Mouse (Mus musculus) neural tube, embryonic 14.5 days (tissue): ENCODE results near the gene Scel. TPM values are rescaled to one million over a fixed set of nuclear protein-coding genes. Genes with fewer than 3 reads are reported as not detected.
A peak's percentile ranks its signal among the peaks of the same experiment; 100 is the strongest.

ENCODE experiments used
- ATAC-seq: fragments of 200-750 bp; cut with Nextera tagmentation; 2 replicates; pipeline ENCODE4 v1.8.0; 2017; ENCODE audit warnings: low read depth, mild to moderate bottlenecking, moderate TSS enrichment, moderate library complexity
- H3K27ac ChIP-seq: fragments of 300-500 bp; sonication (generic); 2 replicates; pipeline ENCODE4 v1.5.1; 2014; ENCODE audit warnings: low read depth, mild to moderate bottlenecking, control low read depth, low read length, moderate library complexity, mixed read lengths
- H3K27me3 ChIP-seq: fragments of 300-500 bp; sonication (generic); 2 replicates; pipeline ENCODE4 v1.6.1; 2014; ENCODE audit warnings: low read length; ENCODE audit not compliant: control insufficient read depth, insufficient read depth
- H3K36me3 ChIP-seq: fragments of 300-500 bp; sonication (generic); 2 replicates; pipeline ENCODE4 v1.6.1; 2014; ENCODE audit warnings: low read length, mixed read lengths; ENCODE audit not compliant: control insufficient read depth, insufficient read depth
- H3K4me1 ChIP-seq: fragments of 300-500 bp; sonication (generic); 2 replicates; pipeline ENCODE4 v1.6.1; 2014; ENCODE audit warnings: low read length; ENCODE audit not compliant: control insufficient read depth, insufficient read depth
- H3K4me2 ChIP-seq: fragments of 300-500 bp; sonication (generic); 2 replicates; pipeline ENCODE4 v1.6.1; 2014; ENCODE audit warnings: mild to moderate bottlenecking, low read depth, low read length, control low read depth
- H3K4me3 ChIP-seq: fragments of 300-500 bp; sonication (generic); 2 replicates; pipeline ENCODE4 v1.5.1; 2014; ENCODE audit warnings: low read depth, low read length, control low read depth, mixed read lengths
- H3K9ac ChIP-seq: fragments of 300-500 bp; sonication (generic); replicated peaks from 2 replicates; pipeline ENCODE4 v1.6.1; 2014; ENCODE audit warnings: low read depth, mild to moderate bottlenecking, control low read depth, low read length, mixed read lengths
- H3K9me3 ChIP-seq: fragments of 300-500 bp; sonication (generic); 2 replicates; pipeline ENCODE4 v1.6.1; 2016; ENCODE audit warnings: low read length; ENCODE audit not compliant: control insufficient read depth
- WGBS: fragments of 180-500 bp; shearing (Covaris S2); extraction: QIAGEN DNeasy Blood & Tissue Kit; methylation state at CpG from one replicate; pipeline ENCODE4 v1.1.7; 2014; 5-methylcytosine and 5-hydroxymethylcytosine counted together
- polyA plus RNA-seq: library from polyadenylated mRNA; unstranded; fragments of >200 nt; fragmentation: Nextera tagmentation; extraction: Ambion mirVana; gene quantifications from 2 replicates; pipeline ENCODE4 v1.2.1, GENCODE M21; 2014

Scel gene
- polyA plus RNA-seq, 1 experiment from 2014 or later, result 0.13 TPM

DNA sequence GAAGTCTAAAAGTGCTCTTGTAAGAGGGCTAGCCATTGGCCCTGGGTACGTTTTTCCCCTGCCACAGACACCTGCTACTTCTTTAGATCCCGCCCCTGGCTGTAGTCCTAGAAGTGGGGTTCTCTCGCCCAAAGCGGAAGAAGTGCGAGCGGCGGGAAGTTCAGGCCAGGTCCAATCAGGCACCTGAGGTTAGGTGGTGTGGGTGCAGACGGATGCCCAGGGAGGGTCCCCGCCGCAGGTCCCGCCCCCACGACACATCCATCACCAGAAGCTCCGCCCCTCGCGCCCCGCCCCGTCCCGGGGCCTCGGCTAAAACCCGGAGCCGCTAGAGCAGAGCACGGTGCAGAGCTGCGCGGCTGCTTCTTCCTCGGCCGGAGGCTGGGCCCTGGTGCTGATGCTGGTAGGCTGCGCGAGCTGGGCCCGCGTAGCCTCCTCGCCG, 136.8 kb downstream of the Scel start, which contains the start of gene Slain1:
Gene Slain1, plus strand, starts transcription at position 333 of the 439 bp plus-strand sequence.
- peak within 1 kb of the TSS; percentile 94 for H3K4me3 ChIP-seq
- peaks cover 28% of the 10 kb centered on the region for H3K4me1 ChIP-seq
- peak within 1 kb of the TSS; percentile 99 for H3K9ac ChIP-seq
- H3K36me3 ChIP-seq, result no peaks in the 10 kb centered on the region
- peak; percentile 96 for ATAC-seq
- peak within 1 kb of the TSS; percentile 73 for H3K4me2 ChIP-seq
- peak within 1 kb of the TSS; percentile 97 for H3K27ac ChIP-seq
- 1% methylated on average over 32 of the region's 32 CpGs for WGBS
- peaks cover 3% of the 10 kb centered on the region; the same call in 1 of the 2 replicates for H3K27me3 ChIP-seq
- H3K9me3 ChIP-seq, result no peaks in the 10 kb centered on the region

DNA sequence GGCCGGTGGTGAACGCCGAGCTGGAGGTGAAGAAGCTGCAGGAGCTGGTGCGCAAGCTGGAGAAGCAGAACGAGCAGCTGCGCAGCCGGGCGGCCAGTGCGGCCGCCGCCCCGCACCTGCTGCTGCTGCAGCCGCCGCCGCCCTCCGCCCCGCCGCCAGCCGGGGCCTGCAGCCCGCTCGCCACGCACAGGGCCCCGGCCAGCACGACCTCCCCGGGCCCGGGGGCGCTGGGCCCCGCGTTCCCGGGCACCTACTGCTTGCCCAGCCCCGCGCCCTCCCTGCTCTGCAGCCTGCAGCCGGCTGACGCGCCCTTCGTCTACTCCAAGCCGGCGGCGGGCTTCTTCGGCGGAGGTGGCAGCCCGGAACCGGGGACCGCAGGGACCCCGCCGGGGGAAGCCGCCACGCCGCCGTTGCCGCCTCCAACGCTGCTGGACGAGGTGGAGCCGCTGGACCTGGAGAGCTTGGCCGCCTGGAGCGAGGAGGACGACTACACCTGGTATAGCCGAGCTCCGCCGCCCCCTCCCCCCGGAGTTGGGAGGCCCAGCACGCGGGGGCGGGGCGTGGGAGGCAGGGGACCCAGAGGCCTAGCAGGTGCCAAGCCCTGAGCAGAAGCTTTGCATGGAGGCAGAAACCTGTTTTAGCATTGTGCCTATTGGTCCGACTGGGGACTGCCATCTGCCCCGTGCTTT, 137.4 kb downstream of the Scel start:
- Histone ChIP-seq H3K27me3 (peaks cover 3% of the 10 kb centered on the region; the same call in 1 of the 2 replicates), H3K36me3 (no peaks in the 10 kb centered on the region), H3K9me3 (no peaks in the 10 kb centered on the region), H3K4me1 (peaks cover 28% of the 10 kb centered on the region), H3K4me3 (peak overlapping the region; percentile 94), H3K27ac (peak overlapping the region; percentile 97), H3K4me2 (peak overlapping the region; percentile 73), H3K9ac (peak overlapping the region; percentile 99)
- peak; percentile 78 for ATAC-seq
- 0% methylated on average over 46 of the region's 67 CpGs for WGBS

DNA sequence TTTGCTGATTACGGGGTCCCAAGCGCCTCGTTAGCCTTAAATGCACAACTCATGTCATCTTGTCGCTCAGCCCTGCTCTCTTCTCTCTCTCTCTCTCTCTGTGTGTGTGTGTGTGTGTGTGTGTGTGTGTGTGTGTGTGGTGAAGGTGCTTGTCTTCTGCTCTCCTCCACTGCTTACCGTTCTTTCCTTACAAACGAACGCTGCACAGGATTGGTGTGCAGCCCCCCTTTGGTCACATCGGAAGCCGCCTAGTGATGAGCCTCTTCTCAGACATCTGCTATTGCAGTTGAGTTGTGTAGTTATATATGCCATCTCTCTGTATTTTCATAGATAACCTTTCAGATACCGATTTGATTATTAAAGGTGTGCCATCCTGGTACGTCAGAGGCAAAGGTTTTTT, 138.0 kb downstream of the Scel start:
- ATAC-seq, result peak; percentile 50
- Histone ChIP-seq H3K4me3 (peak overlapping the region; percentile 94), H3K4me1 (peaks cover 28% of the 10 kb centered on the region), H3K27me3 (peaks cover 3% of the 10 kb centered on the region; the same call in 1 of the 2 replicates), H3K9me3 (no peaks in the 10 kb centered on the region), H3K27ac (peak overlapping the region; percentile 97), H3K36me3 (no peaks in the 10 kb centered on the region), H3K4me2 (peak overlapping the region; percentile 73), H3K9ac (peak overlapping the region; percentile 99)
- WGBS, result 3% methylated on average over 11 of the region's 11 CpGs

DNA sequence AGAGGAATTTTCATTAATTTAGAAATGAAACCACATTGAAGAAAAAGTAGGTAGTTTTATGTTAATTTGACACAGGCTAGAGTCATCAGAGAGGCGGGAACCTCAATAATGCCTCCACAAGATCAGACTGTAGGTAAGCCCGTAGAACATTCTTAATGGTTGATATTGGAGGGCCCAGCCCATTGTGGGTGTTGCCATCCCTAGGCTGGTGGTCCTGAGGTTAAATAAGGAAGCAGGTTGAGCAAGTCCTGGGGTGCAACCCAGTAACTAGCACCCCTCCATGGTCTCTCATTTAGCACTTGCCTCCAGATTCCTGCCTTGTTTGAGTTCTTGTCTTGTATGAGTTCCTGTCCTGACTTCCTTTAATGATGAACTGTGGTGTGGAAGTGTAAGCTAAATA, 138.4 kb downstream of the Scel start:
- H3K4me3 ChIP-seq, result peak overlapping the region; percentile 94
- peaks cover 28% of the 10 kb centered on the region for H3K4me1 ChIP-seq
- no peaks in the 10 kb centered on the region for H3K36me3 ChIP-seq
- no peak overlapping the region for H3K27ac ChIP-seq
- H3K9me3 ChIP-seq, result no peaks in the 10 kb centered on the region
- peaks cover 3% of the 10 kb centered on the region; the same call in 1 of the 2 replicates for H3K27me3 ChIP-seq
- peak overlapping the region; percentile 73 for H3K4me2 ChIP-seq
- 55% methylated on average over 2 of the region's 2 CpGs for WGBS
- ATAC-seq, result no peak
- H3K9ac ChIP-seq, result peak overlapping the region; percentile 99

DNA sequence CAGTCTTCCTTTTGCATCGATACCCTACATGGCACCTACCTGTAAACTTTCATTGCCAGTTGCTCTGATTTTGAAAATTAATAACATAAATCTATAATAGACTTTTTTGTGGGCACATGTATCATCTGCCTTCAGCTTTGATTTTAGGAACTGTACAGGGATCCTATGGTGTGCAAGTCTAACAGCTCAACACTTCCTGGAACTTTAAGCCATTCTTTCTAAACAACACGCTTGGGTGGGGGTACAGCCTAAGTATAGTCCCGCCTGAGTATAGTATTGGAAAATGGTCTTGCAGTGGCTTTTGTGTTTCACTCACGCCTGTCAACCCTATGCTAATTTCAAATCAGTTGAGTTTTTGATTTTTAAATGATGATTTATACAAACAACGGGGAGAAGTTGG, 139.4 kb downstream of the Scel start:
- Histone ChIP-seq H3K9ac (no peak overlapping the region), H3K36me3 (no peaks in the 10 kb centered on the region), H3K4me1 (peaks cover 28% of the 10 kb centered on the region), H3K27ac (no peak overlapping the region), H3K9me3 (no peaks in the 10 kb centered on the region), H3K27me3 (peaks cover 3% of the 10 kb centered on the region; the same call in 1 of the 2 replicates), H3K4me2 (peak overlapping the region; percentile 73), H3K4me3 (peak overlapping the region; percentile 94)
- no peak for ATAC-seq
- WGBS, result 84% methylated on average over 5 of the region's 5 CpGs

DNA sequence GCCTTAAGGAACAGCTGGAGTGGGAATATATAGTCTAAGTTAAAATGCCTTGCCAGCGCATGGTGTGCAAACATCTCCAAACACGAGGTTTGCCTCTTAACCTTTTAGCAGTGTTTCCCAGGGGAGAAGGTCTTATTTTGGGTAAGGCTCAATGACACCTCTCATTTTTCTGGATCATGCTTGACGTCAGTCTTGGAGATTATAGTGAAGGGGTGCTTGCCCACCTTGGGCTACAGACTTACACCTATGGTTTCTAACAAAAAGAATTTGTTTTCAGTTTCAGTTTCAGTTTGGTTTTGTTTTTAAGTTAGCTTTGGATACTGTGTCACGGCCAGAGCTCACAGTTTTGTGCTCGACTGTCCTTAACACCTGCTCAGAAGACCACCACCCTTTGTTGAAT, 140.7 kb downstream of the Scel start:
- H3K4me1 ChIP-seq, result peaks cover 26% of the 10 kb centered on the region
- 64% methylated on average over 5 of the region's 5 CpGs for WGBS
- ATAC-seq, result no peak

DNA sequence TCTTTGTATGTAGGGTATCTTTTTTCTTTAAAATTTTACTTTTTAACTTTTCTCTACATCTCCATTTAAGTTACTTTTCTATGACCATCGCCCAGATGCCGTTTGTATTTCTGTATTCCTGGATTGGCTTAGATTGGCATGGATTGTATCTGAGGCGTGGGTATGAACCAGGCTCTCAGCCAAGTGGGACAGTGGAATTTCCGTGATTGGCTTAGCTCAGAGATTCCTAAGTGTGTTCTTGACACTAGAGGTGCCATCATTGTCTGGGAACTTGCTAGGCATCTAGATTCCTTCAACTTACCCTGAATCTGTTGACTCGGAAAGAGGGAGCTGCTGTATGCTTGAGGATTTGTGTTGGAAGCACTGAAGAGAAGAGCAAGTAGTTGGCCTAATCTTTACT, 142.3 kb downstream of the Scel start:
- Histone ChIP-seq H3K9ac (no peak overlapping the region), H3K9me3 (no peaks in the 10 kb centered on the region), H3K4me2 (no peak overlapping the region), H3K36me3 (peaks cover 8% of the 10 kb centered on the region; the same call in 1 of the 2 replicates), H3K27me3 (peaks cover 3% of the 10 kb centered on the region; the same call in 1 of the 2 replicates), H3K27ac (no peak overlapping the region), H3K4me1 (peaks cover 26% of the 10 kb centered on the region), H3K4me3 (no peak overlapping the region)
- no peak for ATAC-seq
- 72% methylated on average over 5 of the region's 5 CpGs for WGBS

More for the DNA sequence above, 140.7 kb downstream of the Scel start:
- Histone ChIP-seq H3K4me2 (no peak overlapping the region; the same call in 1 of the 2 replicates), H3K4me3 (no peak overlapping the region), H3K27ac (no peak overlapping the region), H3K9me3 (no peaks in the 10 kb centered on the region), H3K27me3 (peaks cover 3% of the 10 kb centered on the region; the same call in 1 of the 2 replicates), H3K9ac (no peak overlapping the region), H3K36me3 (peaks cover 4% of the 10 kb centered on the region; the same call in 1 of the 2 replicates)

DNA sequence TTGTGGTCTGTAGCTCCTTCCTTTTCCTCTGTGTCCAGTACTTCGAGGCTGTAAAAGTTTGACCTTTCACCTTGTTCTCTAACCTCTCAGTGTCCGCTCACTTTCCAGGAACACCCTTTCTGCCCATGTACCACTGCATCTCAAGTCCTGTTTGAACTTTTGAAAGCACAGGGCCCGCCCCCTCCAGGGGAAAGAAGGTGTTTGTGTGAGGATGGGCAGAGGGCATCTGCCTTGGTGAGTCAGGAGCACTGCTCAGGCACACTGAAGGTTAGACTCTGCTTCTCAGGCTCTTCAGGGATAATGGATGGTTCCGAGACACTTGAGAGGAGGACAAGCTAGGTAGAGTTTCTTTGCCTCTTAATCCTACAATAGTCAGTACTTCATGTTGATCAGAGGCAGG, 144.7 kb downstream of the Scel start:
- Histone ChIP-seq H3K4me1 (peaks cover 12% of the 10 kb centered on the region), H3K27ac (no peak overlapping the region), H3K9ac (no peak overlapping the region), H3K27me3 (no peaks in the 10 kb centered on the region), H3K9me3 (no peaks in the 10 kb centered on the region), H3K36me3 (peaks cover 8% of the 10 kb centered on the region; the same call in 1 of the 2 replicates), H3K4me3 (no peak overlapping the region), H3K4me2 (no peak overlapping the region)
- 94% methylated on average over 4 of the region's 4 CpGs for WGBS
- ATAC-seq, result no peak
